Mouse (Mus musculus) E14TG2a.4 (cell line): ENCODE data around the gene Tprg.

Experiments
- H3K27me3 ChIP-seq: 2 replicates; pipeline ENCODE4 v1.6.1; 2014; ENCODE audit warnings: low read length, control low read depth; ENCODE audit not compliant: insufficient read depth
- H3K36me3 ChIP-seq: 2 replicates; pipeline ENCODE4 v1.6.1; 2014; ENCODE audit warnings: low read length, control low read depth; ENCODE audit not compliant: insufficient read depth
- H3K4me1 ChIP-seq: replicated peaks from 2 replicates; pipeline ENCODE4 v1.6.1; 2014; ENCODE audit warnings: low read depth, low read length, control low read depth
- H3K4me3 ChIP-seq: replicated peaks from 2 replicates; pipeline ENCODE4 v1.5.1; 2014; ENCODE audit warnings: mild to moderate bottlenecking, low read length
- H3K9me3 ChIP-seq: 2 replicates; pipeline ENCODE4 v1.6.1; 2014; ENCODE audit warnings: low read length, control low read depth
- CTCF ChIP-seq: conservative IDR thresholded peaks from 2 replicates; pipeline ENCODE4 v1.5.1; 2014; ENCODE audit warnings: low read length
- NANOG ChIP-seq: IDR thresholded peaks from 2 replicates; pipeline ENCODE4 v1.6.1; 2014; ENCODE audit warnings: borderline replicate concordance, low read length, mixed read lengths
- POU5F1 ChIP-seq: IDR thresholded peaks from 2 replicates; pipeline ENCODE4 v1.6.1; 2014; ENCODE audit warnings: low read length, borderline replicate concordance

Tprg gene

GRCm38 (mm10) chr16:25262306-25262705 is 24.3 kb upstream of the Tprg start:
- Histone ChIP-seq H3K4me3 (no peak overlapping the region), H3K36me3 (no peaks in the 10 kb centered on the region), H3K4me1 (no peaks in the 10 kb centered on the region), H3K9me3 (no peaks in the 10 kb centered on the region), H3K27me3 (no peaks in the 10 kb centered on the region)
- TF ChIP-seq NANOG = no peak
- TF ChIP-seq CTCF = no peak

GRCm38 (mm10) chr16:25262965-25263364 is 23.7 kb upstream of the Tprg start:
- H3K36me3 ChIP-seq = no peaks in the 10 kb centered on the region
- H3K27me3 ChIP-seq = no peaks in the 10 kb centered on the region
- no peak for TF ChIP-seq NANOG
- TF ChIP-seq CTCF = no peak
- no peak for TF ChIP-seq POU5F1
- no peaks in the 10 kb centered on the region for H3K9me3 ChIP-seq
- H3K4me3 ChIP-seq = no peak overlapping the region
- no peaks in the 10 kb centered on the region for H3K4me1 ChIP-seq

- Histone ChIP-seq H3K4me3 (no peak overlapping the region), H3K36me3 (no peaks in the 10 kb centered on the region), H3K9me3 (no peaks in the 10 kb centered on the region), H3K27me3 (no peaks in the 10 kb centered on the region), H3K4me1 (no peaks in the 10 kb centered on the region)
- TF ChIP-seq POU5F1 = no peak
- peak; percentile 90 for TF ChIP-seq CTCF
Measured at GRCm38 (mm10) chr16:25263520-25264149, 23.0 kb upstream of the Tprg start.

GRCm38 (mm10) chr16:25265177-25265576 is 21.4 kb upstream of the Tprg start:
- H3K36me3 ChIP-seq = no peaks in the 10 kb centered on the region
- TF ChIP-seq CTCF (no peak), POU5F1 (no peak), NANOG (no peak)
- H3K4me1 ChIP-seq = no peaks in the 10 kb centered on the region
- no peak overlapping the region for H3K4me3 ChIP-seq
- H3K27me3 ChIP-seq = no peaks in the 10 kb centered on the region
- no peaks in the 10 kb centered on the region for H3K9me3 ChIP-seq

- TF ChIP-seq NANOG (no peak), CTCF (no peak), POU5F1 (no peak)
- Histone ChIP-seq H3K4me1 (no peaks in the 10 kb centered on the region), H3K4me3 (no peak overlapping the region), H3K27me3 (no peaks in the 10 kb centered on the region), H3K9me3 (no peaks in the 10 kb centered on the region), H3K36me3 (no peaks in the 10 kb centered on the region)
Measured at GRCm38 (mm10) chr16:25268276-25268675, 18.3 kb upstream of the Tprg start.

- no peaks in the 10 kb centered on the region for H3K4me1 ChIP-seq
- TF ChIP-seq NANOG = no peak
- TF ChIP-seq POU5F1 = no peak
- no peak for TF ChIP-seq CTCF
- H3K9me3 ChIP-seq = no peaks in the 10 kb centered on the region
- no peaks in the 10 kb centered on the region for H3K27me3 ChIP-seq
- no peak overlapping the region for H3K4me3 ChIP-seq
- H3K36me3 ChIP-seq = no peaks in the 10 kb centered on the region
Measured at GRCm38 (mm10) chr16:25282563-25282962, 4.1 kb upstream of the Tprg start.

- H3K9me3 ChIP-seq = no peaks in the 10 kb centered on the region
- no peaks in the 10 kb centered on the region for H3K27me3 ChIP-seq
- TF ChIP-seq POU5F1 (no peak), CTCF (no peak), NANOG (no peak)
- no peaks in the 10 kb centered on the region for H3K4me1 ChIP-seq
- no peak overlapping the region for H3K4me3 ChIP-seq
- H3K36me3 ChIP-seq = no peaks in the 10 kb centered on the region
Measured at GRCm38 (mm10) chr16:25293753-25294152, 7.1 kb downstream of the Tprg start.

GRCm38 (mm10) chr16:25295546-25295945 is 8.9 kb downstream of the Tprg start:
- TF ChIP-seq NANOG = no peak
- no peak for TF ChIP-seq POU5F1
- TF ChIP-seq CTCF = no peak
- no peaks in the 10 kb centered on the region for H3K36me3 ChIP-seq
- no peaks in the 10 kb centered on the region for H3K9me3 ChIP-seq
- H3K4me1 ChIP-seq = no peaks in the 10 kb centered on the region
- H3K27me3 ChIP-seq = no peaks in the 10 kb centered on the region
- no peak overlapping the region for H3K4me3 ChIP-seq

- H3K4me3 ChIP-seq = no peak overlapping the region
Measured at GRCm38 (mm10) chr16:25296746-25297145, 10.1 kb downstream of the Tprg start.

More at GRCm38 (mm10) chr16:25296746-25297145, 10.1 kb downstream of the Tprg start:
- H3K9me3 ChIP-seq = no peaks in the 10 kb centered on the region
- H3K4me1 ChIP-seq = no peaks in the 10 kb centered on the region
- H3K36me3 ChIP-seq = no peaks in the 10 kb centered on the region
- TF ChIP-seq NANOG (no peak), CTCF (no peak), POU5F1 (no peak)
- H3K27me3 ChIP-seq = no peaks in the 10 kb centered on the region
